Mouse (Mus musculus) c-Kit-positive CD71-positive TER-119-negative erythroid progenitor cells, embryonic 14.5 days (primary cell): ENCODE results near the gene Sema5a.
"Not testable (repeated sequence)": the region's sequence is repeated elsewhere in the genome, so short reads cannot be mapped to it uniquely, and the experiment has no call there.

Experiments used
- DNase-seq: peaks from one replicate; pipeline ENCODE4 v3.0.0-alpha.2; 2013; ENCODE audit warnings: low read depth

Gene Sema5a

DNA sequence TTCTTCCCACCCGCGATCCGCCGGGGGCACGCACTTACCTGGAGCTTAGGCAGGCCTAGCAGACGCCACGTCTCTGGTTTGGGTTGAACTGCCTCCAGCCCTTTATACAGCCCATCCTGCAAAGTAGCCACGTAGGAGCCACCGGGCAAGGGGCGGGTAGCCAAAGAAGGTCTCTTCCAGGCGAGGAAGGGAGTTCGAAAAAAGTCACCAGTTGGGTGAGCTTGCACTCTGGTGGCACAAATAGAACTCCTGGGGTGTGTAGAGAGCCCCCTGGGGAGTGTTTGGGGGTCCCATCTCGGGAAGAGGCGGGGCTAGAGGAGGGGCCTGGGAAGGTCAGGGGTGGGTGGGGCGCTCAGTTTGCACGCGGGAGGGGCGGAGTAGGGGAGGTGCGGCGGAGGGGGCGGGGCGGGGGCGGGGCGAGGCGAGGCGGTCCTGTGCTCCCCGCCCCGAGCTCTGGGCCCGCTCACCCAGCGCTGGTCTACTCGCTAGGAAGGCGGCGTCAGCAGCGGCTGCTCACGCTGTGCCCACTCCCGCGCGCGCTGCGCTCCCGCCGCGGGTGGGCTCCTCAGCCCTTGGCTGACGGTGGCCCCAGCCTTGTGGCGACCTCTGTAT is at the start of gene Sema5a:
Sema5a (plus strand) TSS at position 467 of the 612 bp plus-strand sequence.
- peak; percentile 8 for DNase-seq

- DNase-seq, result no peak
Measured at GRCm38 (mm10) chr15:32198076-32198475, 46.5 kb upstream of the Sema5a start.

DNA sequence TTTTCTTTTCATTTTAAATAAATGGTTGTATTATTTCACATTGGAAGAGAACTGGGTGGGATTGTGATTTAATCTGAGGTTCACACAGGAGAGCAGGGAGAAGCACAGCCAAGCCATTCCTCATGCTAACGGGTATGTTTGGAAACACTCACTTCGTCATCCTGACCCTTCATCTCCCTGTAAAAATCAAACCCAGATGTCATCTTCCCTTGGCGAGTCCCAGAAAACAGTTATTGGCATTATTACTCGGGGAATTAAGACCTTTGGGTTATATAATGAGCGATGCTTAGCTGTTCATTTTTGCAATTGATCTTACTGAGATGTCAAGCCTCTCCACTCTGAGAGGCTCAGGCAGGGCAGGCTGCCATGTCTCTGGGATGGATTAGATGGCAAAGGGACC is 46.0 kb upstream of the Sema5a start:
- no peak for DNase-seq

DNA sequence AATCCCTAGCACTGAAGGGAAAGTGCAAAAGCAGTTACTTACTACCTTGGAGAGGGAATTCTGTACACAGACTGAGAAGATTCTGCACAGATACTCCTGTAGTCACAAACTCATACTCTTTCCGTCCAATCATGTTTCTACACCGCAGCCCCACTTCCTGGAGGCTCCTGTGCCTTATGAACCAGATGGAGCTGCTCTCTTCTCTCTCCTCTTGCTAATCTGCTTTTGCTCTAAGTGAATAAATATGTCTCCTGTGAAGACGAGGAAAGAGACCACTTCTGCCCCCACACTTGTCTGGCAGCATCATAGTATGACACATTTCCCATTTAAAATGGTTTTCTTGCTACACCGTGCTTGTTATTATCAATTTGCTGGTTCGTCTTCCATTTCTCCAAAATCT is 41.4 kb upstream of the Sema5a start:
- DNase-seq, result no peak

GRCm38 (mm10) chr15:32204908-32205307 is 39.7 kb upstream of the Sema5a start:
- no peak for DNase-seq

- not testable (repeated sequence) for DNase-seq
Measured at GRCm38 (mm10) chr15:32214687-32215086, 29.9 kb upstream of the Sema5a start.

- no peak for DNase-seq
Measured at GRCm38 (mm10) chr15:32223028-32223427, 21.6 kb upstream of the Sema5a start.

GRCm38 (mm10) chr15:32225394-32225793 is 19.2 kb upstream of the Sema5a start:
- DNase-seq, result no peak

- no peak for DNase-seq
Measured at GRCm38 (mm10) chr15:32226381-32226780, 18.2 kb upstream of the Sema5a start.

DNA sequence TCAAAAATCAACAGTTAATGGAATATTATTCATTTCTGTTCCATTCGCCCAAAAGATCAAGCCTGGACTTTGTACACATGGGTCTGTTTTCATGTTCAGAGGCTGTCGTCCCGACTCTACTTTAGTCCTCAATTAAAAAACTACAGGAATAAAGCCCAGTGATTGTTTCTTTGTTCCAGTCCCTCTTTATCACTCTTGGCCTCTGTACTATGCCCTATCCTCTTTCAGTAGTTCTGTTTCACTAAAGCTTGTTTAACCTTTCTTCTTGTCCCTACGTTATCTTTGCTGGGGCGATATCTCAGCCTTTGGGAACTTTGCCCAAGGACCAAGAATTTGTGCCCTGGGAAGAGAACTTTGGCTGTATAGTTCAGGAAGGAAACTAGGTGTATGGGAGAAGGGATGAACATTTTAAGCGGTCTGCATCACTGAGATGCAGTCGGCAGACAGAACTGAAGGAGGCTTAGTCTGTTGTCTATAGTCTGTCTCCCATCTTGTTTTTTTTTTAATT is 17.7 kb upstream of the Sema5a start:
- DNase-seq, result no peak

GRCm38 (mm10) chr15:32230066-32230465 is 14.5 kb upstream of the Sema5a start:
- no peak for DNase-seq

GRCm38 (mm10) chr15:32232189-32232588 is 12.4 kb upstream of the Sema5a start:
- DNase-seq, result no peak

DNA sequence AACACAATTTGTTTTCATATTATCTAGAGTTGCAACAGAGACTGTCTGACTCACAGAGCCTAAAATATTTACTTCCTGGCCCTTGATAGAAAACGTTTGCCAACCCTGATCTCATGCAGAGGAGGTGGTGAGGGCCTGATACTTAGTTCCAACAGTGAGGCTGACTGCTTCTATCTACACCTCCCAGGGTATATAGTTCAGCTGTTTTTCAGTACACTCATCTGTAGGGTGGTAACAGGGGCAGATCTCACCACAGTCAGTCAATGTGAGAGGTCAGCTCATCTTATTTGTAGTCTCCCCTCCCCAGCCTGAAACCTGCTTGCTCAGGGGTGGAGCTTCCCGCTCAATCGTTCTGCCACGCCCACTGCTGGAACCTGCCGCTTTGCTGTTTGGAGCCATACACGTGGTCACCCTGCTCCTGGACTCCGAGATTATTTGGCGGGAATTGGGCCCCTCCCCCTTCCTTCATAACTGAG is 11.9 kb upstream of the Sema5a start:
- not testable (repeated sequence) for DNase-seq

DNA sequence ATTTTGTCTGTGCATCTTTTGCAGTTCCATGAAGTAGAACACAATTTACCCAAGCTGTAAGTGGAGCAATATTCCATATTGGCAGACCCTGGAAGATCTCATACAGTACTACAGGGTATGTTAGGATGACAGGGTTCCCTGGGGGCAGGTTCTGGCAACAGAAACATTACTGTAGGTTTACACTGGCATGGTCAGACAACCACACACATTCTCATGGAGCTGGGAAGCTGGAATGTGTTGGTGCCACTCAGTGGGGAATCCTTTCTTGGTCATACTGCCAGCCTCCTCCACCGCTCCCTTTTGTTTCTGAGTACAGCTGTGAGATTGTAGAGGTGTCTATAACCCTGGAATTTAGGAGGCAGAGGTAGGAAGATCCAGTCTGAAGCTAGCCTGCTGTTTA is 11.2 kb upstream of the Sema5a start:
- DNase-seq, result no peak

DNA sequence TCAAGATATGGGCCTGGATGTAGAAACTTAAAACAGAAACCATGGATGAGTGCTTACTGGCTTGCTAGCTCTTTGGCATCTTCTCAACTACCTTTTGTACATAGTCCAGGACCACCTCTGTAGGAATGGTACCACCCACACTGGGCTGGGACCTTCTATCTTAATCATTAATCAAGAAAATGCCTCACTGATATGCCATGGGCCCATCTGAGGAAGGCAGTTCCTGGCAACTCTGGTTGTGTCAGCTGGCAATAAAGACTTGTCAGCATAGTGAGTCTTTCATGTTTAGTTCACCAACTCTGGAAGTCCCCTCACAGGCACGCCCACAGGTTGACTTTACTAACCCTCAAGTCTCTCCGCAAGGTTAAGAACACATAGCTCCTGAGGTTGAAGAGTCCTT is 5.5 kb upstream of the Sema5a start:
- no peak for DNase-seq

GRCm38 (mm10) chr15:32240159-32240558 is 4.5 kb upstream of the Sema5a start:
- DNase-seq, result no peak

DNA sequence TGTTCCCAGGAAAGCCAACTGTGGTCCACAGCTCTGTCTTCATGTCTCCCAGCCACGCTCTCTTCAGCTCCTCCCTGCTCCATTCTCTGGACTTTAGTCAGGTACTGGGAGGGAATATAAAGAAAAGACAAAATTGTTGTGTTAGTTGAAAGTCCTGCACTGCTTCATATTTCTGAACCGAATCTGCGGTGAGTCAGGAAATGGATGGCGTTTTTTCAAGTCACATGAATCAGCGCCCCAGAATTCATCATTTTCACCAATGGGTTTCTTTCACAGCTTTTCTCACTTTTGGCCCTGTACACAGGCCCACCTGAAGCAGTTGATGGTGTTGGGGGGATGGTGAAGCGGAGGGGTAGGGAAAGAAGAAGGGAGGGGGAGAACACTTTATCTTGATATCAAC is 2.9 kb upstream of the Sema5a start:
- no peak for DNase-seq

DNA sequence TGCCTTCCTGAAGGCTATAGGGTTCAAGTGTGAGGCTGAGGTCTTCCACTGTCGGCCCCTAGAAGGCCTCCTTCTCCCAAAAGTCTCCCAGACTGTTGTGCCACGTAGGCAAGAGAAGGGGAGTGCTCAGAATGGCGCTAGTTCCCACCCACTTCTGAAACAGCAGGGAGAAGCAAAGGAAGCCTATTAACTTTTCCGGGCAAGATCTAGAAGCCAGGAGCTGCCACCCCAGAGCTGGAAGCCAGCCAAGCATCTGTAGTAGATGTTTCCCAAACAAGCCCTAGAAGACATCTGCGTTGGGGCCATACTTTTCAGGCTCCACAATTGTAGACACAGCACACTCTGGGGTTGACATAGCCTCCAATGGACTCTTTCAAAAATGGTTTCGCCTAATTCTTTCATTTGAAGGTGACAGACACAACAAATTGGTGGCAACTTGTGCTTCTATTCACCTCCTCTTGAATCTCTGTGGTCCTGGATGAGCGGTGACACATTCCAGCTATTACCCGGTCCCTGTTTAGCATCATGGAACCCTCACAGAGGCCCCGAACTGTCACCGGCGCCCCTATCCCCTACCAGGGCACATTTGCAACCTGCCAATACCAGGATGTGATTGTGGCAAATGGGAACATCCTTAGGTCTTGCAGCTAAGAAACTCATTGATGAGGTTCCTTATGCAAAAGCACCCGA is 1.4 kb upstream of the Sema5a start:
- no peak for DNase-seq

- DNase-seq, result no peak
Measured at GRCm38 (mm10) chr15:32243824-32244223, 786 bp upstream of the Sema5a start.

DNA sequence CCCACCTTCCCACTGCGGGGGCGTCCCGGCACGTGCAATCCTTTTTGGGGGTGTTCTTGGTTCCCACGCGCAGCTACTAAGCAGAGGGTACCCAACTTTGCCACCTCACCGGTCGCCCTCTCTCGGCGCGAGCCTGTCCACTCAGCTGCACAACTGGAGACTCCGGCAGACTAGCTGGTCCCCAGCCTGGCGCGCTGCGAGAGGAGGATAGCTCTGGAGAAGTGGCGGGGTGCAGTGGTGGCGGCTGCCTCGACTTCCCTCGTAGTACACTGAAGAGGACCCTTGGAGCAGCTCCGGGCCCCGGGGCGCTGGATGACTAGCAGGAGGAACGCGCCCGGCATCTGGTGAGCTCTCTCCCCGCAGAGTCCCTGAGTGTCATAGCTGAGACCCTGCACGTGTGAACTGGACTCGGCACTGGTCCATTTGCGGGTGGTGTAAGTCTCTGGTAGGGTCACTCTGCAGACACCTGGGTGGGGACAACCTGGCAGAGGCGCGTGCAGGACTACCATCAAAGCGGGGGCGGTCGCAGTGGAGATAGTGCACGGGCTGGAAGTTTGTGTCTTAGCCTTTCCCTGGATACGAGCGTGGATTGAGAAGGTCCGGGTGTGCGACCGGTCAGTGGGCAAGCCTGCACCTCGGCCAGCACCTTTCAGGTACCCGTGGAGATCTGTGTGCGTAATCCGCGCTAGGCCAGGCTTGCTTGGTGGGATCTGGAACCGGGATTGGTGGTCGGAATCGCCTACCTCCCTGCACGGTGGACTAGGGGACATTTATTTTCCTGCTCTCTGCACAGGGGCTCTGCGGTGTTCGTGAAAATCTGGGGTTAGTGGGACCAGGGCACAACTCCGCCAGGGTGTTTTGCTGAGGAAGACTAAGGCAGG is 586 bp downstream of the Sema5a start:
- DNase-seq, result no peak

DNA sequence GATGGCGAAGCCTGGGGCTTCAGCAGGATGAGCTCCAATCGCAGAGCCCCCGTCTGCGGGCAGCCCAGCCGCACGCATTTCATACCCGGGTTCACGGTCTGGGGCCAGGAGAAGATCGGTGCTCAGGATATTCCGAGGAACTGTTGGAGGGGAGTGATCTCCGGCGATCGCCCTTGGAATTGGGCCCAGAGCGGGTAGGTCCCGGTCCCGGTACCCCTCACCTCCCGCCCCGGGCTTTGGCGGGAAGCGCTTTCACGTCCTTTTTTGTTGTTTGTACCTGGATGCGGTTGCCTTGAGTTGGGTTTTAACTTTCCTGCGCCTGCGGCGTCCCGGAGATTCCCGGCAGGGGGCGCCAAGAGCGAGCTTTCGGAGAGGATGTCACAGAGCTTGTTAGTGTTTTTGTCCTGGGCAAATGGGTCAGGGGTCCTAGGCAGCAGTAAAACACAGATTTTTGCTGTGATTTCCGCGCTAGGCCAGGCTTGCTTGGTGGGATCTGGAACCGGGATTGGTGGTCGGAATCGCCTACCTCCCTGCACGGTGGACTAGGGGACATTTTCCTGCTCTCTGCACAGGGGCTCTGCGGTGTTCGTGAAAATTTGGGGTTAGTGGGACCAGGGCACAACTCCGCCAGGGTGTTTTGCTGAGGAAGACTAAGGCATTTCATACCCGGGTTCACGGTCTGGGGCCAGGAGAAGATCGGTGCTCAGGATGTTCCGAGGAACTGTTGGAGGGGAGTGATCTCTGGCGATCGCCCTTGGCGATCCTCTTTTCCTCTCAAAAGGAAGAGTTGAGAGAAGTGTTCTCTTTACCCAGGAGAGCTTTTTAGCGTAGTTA is 1.4 kb downstream of the Sema5a start:
- peak; percentile 9 for DNase-seq

GRCm38 (mm10) chr15:32247281-32247680 is 2.7 kb downstream of the Sema5a start:
- no peak for DNase-seq
